Mouse (Mus musculus) C2C12 (cell line): ENCODE measurements around the gene Kif1a. TPM values are rescaled to one million over a fixed set of nuclear protein-coding genes. Genes with fewer than 3 reads are reported as not detected.

Experiments
- H3K27me3 ChIP-seq: one replicate; pipeline ENCODE4 v1.6.1; 2011; ENCODE audit not compliant: control insufficient read depth, insufficient read depth, insufficient read length
- H3K36me3 ChIP-seq: one replicate; pipeline ENCODE4 v1.6.1; 2011; ENCODE audit not compliant: control insufficient read depth, insufficient read depth
- H3K4me3 ChIP-seq: one replicate; pipeline ENCODE4 v1.5.1; 2011; ENCODE audit warnings: mild to moderate bottlenecking, control low read depth; ENCODE audit not compliant: poor library complexity, insufficient read depth, severe bottlenecking
- H3K79me2 ChIP-seq: one replicate; pipeline ENCODE4 v1.6.1; 2011; ENCODE audit not compliant: control insufficient read depth, insufficient read depth
- H3K79me3 ChIP-seq: one replicate; pipeline ENCODE4 v1.6.1; 2011; ENCODE audit warnings: low read depth, control low read depth
- H3ac ChIP-seq: one replicate; pipeline ENCODE3; 2011; ENCODE audit warnings: low read depth; ENCODE audit not compliant: control insufficient read depth, insufficient read length
- CEBPB ChIP-seq: IDR thresholded peaks from one replicate; pipeline ENCODE4 v1.6.1; 2011; ENCODE audit warnings: low read depth, mild to moderate bottlenecking, control low read depth, moderate library complexity
- CTCF ChIP-seq: IDR thresholded peaks from one replicate; pipeline ENCODE4 v1.5.1; 2011; ENCODE audit not compliant: control insufficient read depth, insufficient read depth, insufficient read length
- FOSL1 ChIP-seq: IDR thresholded peaks from one replicate; pipeline ENCODE4 v1.8.0; 2011; ENCODE audit warnings: mild to moderate bottlenecking, low read length; ENCODE audit not compliant: poor library complexity, insufficient read depth, severe bottlenecking
- MAX ChIP-seq: IDR thresholded peaks from one replicate; pipeline ENCODE4 v1.6.1; 2011; ENCODE audit warnings: mild to moderate bottlenecking, control low read depth
- MYOD1 ChIP-seq: IDR thresholded peaks from one replicate; pipeline ENCODE4 v1.6.1; 2011; ENCODE audit warnings: low read depth; ENCODE audit not compliant: control insufficient read depth, insufficient read length
- MYOG ChIP-seq: IDR thresholded peaks from one replicate; pipeline ENCODE4 v1.6.1; 2011; ENCODE audit not compliant: control insufficient read depth, insufficient read length; ENCODE audit errors: extremely low read depth
- USF1 ChIP-seq: IDR thresholded peaks from one replicate; pipeline ENCODE4 v1.6.1; 2011; ENCODE audit warnings: low read depth, mild to moderate bottlenecking, control low read depth, moderate library complexity
- polyA plus RNA-seq: library from polyadenylated mRNA; unstranded; fragments of >200 nt; fragmentation: generic; extraction: Trizol; gene quantifications from one replicate; pipeline ENCODE4 v1.2.1, GENCODE M21; 2012; ENCODE audit warnings: missing spikeins

The Kif1a gene
- polyA plus RNA-seq, 1 experiment: 3.4 TPM

GRCm38 (mm10) chr1:93014460-93014859, 87.3 kb downstream of the Kif1a start:
- Histone ChIP-seq H3K79me2 (no peaks in the 10 kb centered on the region), H3K36me3 (no peaks in the 10 kb centered on the region), H3K27me3 (peaks cover 18% of the 10 kb centered on the region), H3ac (no peak overlapping the region), H3K79me3 (no peaks in the 10 kb centered on the region), H3K4me3 (no peak overlapping the region)
- TF ChIP-seq MYOD1 (no peak), CTCF (peak; percentile 66)

GRCm38 (mm10) chr1:93013367-93013766, 88.4 kb downstream of the Kif1a start:
- Histone ChIP-seq H3K79me2 (no peaks in the 10 kb centered on the region), H3K4me3 (no peak overlapping the region), H3K27me3 (peaks cover 21% of the 10 kb centered on the region), H3K79me3 (no peaks in the 10 kb centered on the region), H3K36me3 (no peaks in the 10 kb centered on the region), H3ac (no peak overlapping the region)
- TF ChIP-seq MYOD1 (no peak), CTCF (no peak), MYOG (no peak), CEBPB (no peak), FOSL1 (no peak), USF1 (no peak), MAX (no peak)

- Histone ChIP-seq H3K4me3 (no peak overlapping the region), H3ac (no peak overlapping the region), H3K79me3 (no peaks in the 10 kb centered on the region), H3K79me2 (no peaks in the 10 kb centered on the region), H3K27me3 (peaks cover 29% of the 10 kb centered on the region), H3K36me3 (no peaks in the 10 kb centered on the region)
- TF ChIP-seq MYOG (no peak), CEBPB (no peak), FOSL1 (no peak), CTCF (no peak), USF1 (no peak), MYOD1 (no peak)
Observed at GRCm38 (mm10) chr1:93012103-93012585, 89.6 kb downstream of the Kif1a start.

GRCm38 (mm10) chr1:93010731-93011130, 91.0 kb downstream of the Kif1a start:
- Histone ChIP-seq H3K79me2 (no peaks in the 10 kb centered on the region), H3K4me3 (no peak overlapping the region), H3ac (no peak overlapping the region), H3K27me3 (peaks cover 43% of the 10 kb centered on the region), H3K36me3 (no peaks in the 10 kb centered on the region), H3K79me3 (no peaks in the 10 kb centered on the region)
- peak; percentile 15 for TF ChIP-seq CTCF
- TF ChIP-seq CEBPB: no peak

GRCm38 (mm10) chr1:93009196-93009595, 92.6 kb downstream of the Kif1a start:
- H3K79me2 ChIP-seq: no peaks in the 10 kb centered on the region
- H3ac ChIP-seq: no peak overlapping the region
- no peak overlapping the region for H3K4me3 ChIP-seq
- peaks cover 53% of the 10 kb centered on the region for H3K27me3 ChIP-seq
- TF ChIP-seq MYOG (no peak), CTCF (no peak), MAX (no peak), FOSL1 (no peak), MYOD1 (no peak), CEBPB (no peak), USF1 (no peak)
- H3K79me3 ChIP-seq: no peaks in the 10 kb centered on the region
- no peaks in the 10 kb centered on the region for H3K36me3 ChIP-seq

GRCm38 (mm10) chr1:93006061-93006460, 95.7 kb downstream of the Kif1a start, which contains the start of gene Aqp12:
Gene Aqp12 (plus strand): TSS chr1:93006334.
- no peaks in the 10 kb centered on the region for H3K79me3 ChIP-seq
- TF ChIP-seq FOSL1 (no peak), USF1 (no peak), CEBPB (no peak), MAX (no peak), MYOG (no peak), MYOD1 (no peak), CTCF (no peak)
- H3K27me3 ChIP-seq: peaks cover 45% of the 10 kb centered on the region
- no peak within 1 kb of the TSS for H3ac ChIP-seq
- H3K79me2 ChIP-seq: no peaks in the 10 kb centered on the region
- no peak within 1 kb of the TSS for H3K4me3 ChIP-seq
- no peaks in the 10 kb centered on the region for H3K36me3 ChIP-seq
